Mouse (Mus musculus): ENCODE results near the gene Rnasek. TPM values are rescaled to one million over a fixed set of nuclear protein-coding genes. Genes with fewer than 3 reads are reported as not detected.

Gene Rnasek
- total and polyA plus RNA-seq, 2 experiments from 2014 or later: 85.4 to 610 TPM

- no peak overlapping the region for H3K9ac ChIP-seq (replicated peaks; ENCODE audit: low read length)
- H3K27me3 ChIP-seq (ENCODE audit: insufficient read depth, low read length): no peaks in the 10 kb centered on the region
- TF ChIP-seq CTCF (IDR thresholded peaks at IDR 0.05; ENCODE audit: low read depth): no peak
- no peak for DNase-seq (ENCODE audit: low spot score)
- H3K4me2 ChIP-seq (ENCODE audit: low read depth, low read length): no peak overlapping the region
- H3K4me3 ChIP-seq (ENCODE audit: low read length): no peak overlapping the region
- H3K27ac ChIP-seq: no peak overlapping the region
- H3K4me1 ChIP-seq (ENCODE audit: insufficient read depth, low read length): no peaks in the 10 kb centered on the region
- ATAC-seq: no peak
- H3K9me3 ChIP-seq (ENCODE audit: low read length): no peaks in the 10 kb centered on the region
- WGBS: 58% methylated on average over 11 of the region's 11 CpGs
- H3K36me3 ChIP-seq (ENCODE audit: insufficient read depth, low read length): no peaks in the 10 kb centered on the region
Observed at GRCm38 (mm10) chr11:70193354-70194285, 46.0 kb downstream of the Rnasek start.

- no peak for DNase-seq (ENCODE audit: low spot score)
- no peak for ATAC-seq
- no peak overlapping the region for H3K27ac ChIP-seq
- H3K9ac ChIP-seq (replicated peaks; ENCODE audit: low read length): no peak overlapping the region
- H3K4me3 ChIP-seq (ENCODE audit: low read length): no peak overlapping the region
- H3K4me2 ChIP-seq (ENCODE audit: low read depth, low read length): no peak overlapping the region
- no peaks in the 10 kb centered on the region for H3K27me3 ChIP-seq (ENCODE audit: insufficient read depth, low read length)
- no peaks in the 10 kb centered on the region for H3K36me3 ChIP-seq (ENCODE audit: insufficient read depth, low read length)
- H3K4me1 ChIP-seq (ENCODE audit: insufficient read depth, low read length): no peaks in the 10 kb centered on the region
- TF ChIP-seq CTCF (IDR thresholded peaks at IDR 0.05; ENCODE audit: low read depth): no peak
- H3K9me3 ChIP-seq (ENCODE audit: low read length): no peaks in the 10 kb centered on the region
- 88% methylated on average over 4 of the region's 4 CpGs for WGBS
Observed at GRCm38 (mm10) chr11:70192157-70192556, 47.5 kb downstream of the Rnasek start.

GRCm38 (mm10) chr11:70191188-70191587 is 48.5 kb downstream of the Rnasek start:
- Histone ChIP-seq H3K27ac (no peak overlapping the region), H3K27me3 (ENCODE audit: insufficient read depth, low read length) (no peaks in the 10 kb centered on the region), H3K4me3 (ENCODE audit: low read length) (no peak overlapping the region), H3K4me2 (ENCODE audit: low read depth, low read length) (no peak overlapping the region), H3K9me3 (ENCODE audit: low read length) (no peaks in the 10 kb centered on the region), H3K36me3 (ENCODE audit: insufficient read depth, low read length) (no peaks in the 10 kb centered on the region), H3K9ac (replicated peaks; ENCODE audit: low read length) (no peak overlapping the region), H3K4me1 (ENCODE audit: insufficient read depth, low read length) (no peaks in the 10 kb centered on the region)
- no peak for TF ChIP-seq CTCF (IDR thresholded peaks at IDR 0.05; ENCODE audit: low read depth)
- WGBS: 81% methylated on average over 6 of the region's 6 CpGs
- DNase-seq (ENCODE audit: low spot score) (no peak), ATAC-seq (no peak)

- 75% methylated on average over 28 of the region's 28 CpGs for WGBS
- Histone ChIP-seq H3K4me3 (ENCODE audit: low read length) (no peak overlapping the region), H3K36me3 (ENCODE audit: insufficient read depth, low read length) (no peaks in the 10 kb centered on the region), H3K4me2 (ENCODE audit: low read depth, low read length) (no peak overlapping the region), H3K4me1 (ENCODE audit: insufficient read depth, low read length) (no peaks in the 10 kb centered on the region), H3K27ac (no peak overlapping the region), H3K27me3 (ENCODE audit: insufficient read depth, low read length) (no peaks in the 10 kb centered on the region), H3K9ac (replicated peaks; ENCODE audit: low read length) (no peak overlapping the region), H3K9me3 (ENCODE audit: low read length) (no peaks in the 10 kb centered on the region)
- ATAC-seq (no peak), DNase-seq (ENCODE audit: low spot score) (no peak)
- TF ChIP-seq CTCF (IDR thresholded peaks at IDR 0.05; ENCODE audit: low read depth): no peak
Observed at GRCm38 (mm10) chr11:70189319-70190134, 50.1 kb downstream of the Rnasek start.

MicroRNAs encoded within 50 kb of the gene (microRNA counts, 519-probe panel; counts per million panel counts)
- microRNA mmu-miR-195 (not detected), microRNA mmu-miR-497 (1,999 counts per million, percentile 28 among the panel's probes with 10 or more counts)

Small RNA genes lying within 50 kb of the gene (microRNA-seq; reads per million reads assigned to microRNA genes)
- gene Mir195a (1,844 to 2,298 reads per million in 2 experiments), gene Mir497 (0 reads per million in 2 experiments), gene Mir497b (0 reads per million in 2 experiments)

Other genes with a start within 250 kb of the Rnasek start
- 175 and 209 TPM in 2 replicates for gene Gabarap, start 248.7 kb downstream of the Rnasek start, total RNA-seq (2014; rRNA removed)
- 548 and 563 TPM in 2 replicates for gene Gabarap, start 248.7 kb downstream of the Rnasek start, polyA plus RNA-seq (2015; fragmentation: Nextera tagmentation; extraction: Ambion mirVana)
- 34.3 and 47.9 TPM in 2 replicates for gene Phf23, start 244.1 kb downstream of the Rnasek start, total RNA-seq (2014; rRNA removed)
- 44.0 and 46.0 TPM in 2 replicates for gene Phf23, start 244.1 kb downstream of the Rnasek start, polyA plus RNA-seq (2015; fragmentation: Nextera tagmentation; extraction: Ambion mirVana)
- 20.9 and 37.3 TPM in 2 replicates for gene Dvl2, start 239.2 kb downstream of the Rnasek start, total RNA-seq (2014; rRNA removed)
- 18.1 and 19.3 TPM in 2 replicates for gene Dvl2, start 239.2 kb downstream of the Rnasek start, polyA plus RNA-seq (2015; fragmentation: Nextera tagmentation; extraction: Ambion mirVana)
- 44.4 and 47.2 TPM in 2 replicates for gene Acadvl, start 224.4 kb downstream of the Rnasek start, total RNA-seq (2014; rRNA removed)
- 65.2 and 75.2 TPM in 2 replicates for gene Acadvl, start 224.4 kb downstream of the Rnasek start, polyA plus RNA-seq (2015; fragmentation: Nextera tagmentation; extraction: Ambion mirVana)
- gene Dlg4, start 222.9 kb downstream of the Rnasek start, total RNA-seq (2014; rRNA removed): 209 and 225 TPM in 2 replicates
- 18.8 and 22.4 TPM in 2 replicates for gene Dlg4, start 222.9 kb downstream of the Rnasek start, polyA plus RNA-seq (2015; fragmentation: Nextera tagmentation; extraction: Ambion mirVana)
- 2.3 and 2.8 TPM in 2 replicates for gene Asgr1, start 185.8 kb downstream of the Rnasek start, total RNA-seq (2014; rRNA removed)
- 3.7 TPM in 2 replicates for gene Asgr1, start 185.8 kb downstream of the Rnasek start, polyA plus RNA-seq (2015; fragmentation: Nextera tagmentation; extraction: Ambion mirVana)
- gene Asgr2, start 147.2 kb downstream of the Rnasek start, total RNA-seq (2014; rRNA removed): not detected in 2 replicates
- not detected in 2 replicates for gene Asgr2, start 147.2 kb downstream of the Rnasek start, polyA plus RNA-seq (2015; fragmentation: Nextera tagmentation; extraction: Ambion mirVana)
- gene Mgl2, start 109.5 kb downstream of the Rnasek start, total RNA-seq (2014; rRNA removed): not detected in 2 replicates
- gene Mgl2, start 109.5 kb downstream of the Rnasek start, polyA plus RNA-seq (2015; fragmentation: Nextera tagmentation; extraction: Ambion mirVana): 1.1 and 1.6 TPM in 2 replicates
- gene Clec10a, start 83.6 kb downstream of the Rnasek start, total RNA-seq (2014; rRNA removed): 1.7 TPM in 1 of 2 replicates, not detected in the other
- gene Clec10a, start 83.6 kb downstream of the Rnasek start, polyA plus RNA-seq (2015; fragmentation: Nextera tagmentation; extraction: Ambion mirVana): 1.3 and 1.6 TPM in 2 replicates
- gene Slc16a11, start 27.1 kb downstream of the Rnasek start, total RNA-seq (2014; rRNA removed): 13.4 and 23.7 TPM in 2 replicates
- gene Slc16a11, start 27.1 kb downstream of the Rnasek start, polyA plus RNA-seq (2015; fragmentation: Nextera tagmentation; extraction: Ambion mirVana): 12.9 and 14.3 TPM in 2 replicates
- 15.3 and 17.2 TPM in 2 replicates for gene Slc16a13, start 18.8 kb downstream of the Rnasek start, total RNA-seq (2014; rRNA removed)
- gene Slc16a13, start 18.8 kb downstream of the Rnasek start, polyA plus RNA-seq (2015; fragmentation: Nextera tagmentation; extraction: Ambion mirVana): 9.4 and 10.8 TPM in 2 replicates
- gene Bcl6b, start 10.0 kb downstream of the Rnasek start, total RNA-seq (2014; rRNA removed): 4.9 and 5.0 TPM in 2 replicates
- 2.4 and 2.7 TPM in 2 replicates for gene Bcl6b, start 10.0 kb downstream of the Rnasek start, polyA plus RNA-seq (2015; fragmentation: Nextera tagmentation; extraction: Ambion mirVana)
- gene 0610010K14Rik, start 1.9 kb downstream of the Rnasek start, total RNA-seq (2014; rRNA removed): 61.6 and 96.0 TPM in 2 replicates
- 172 and 185 TPM in 2 replicates for gene 0610010K14Rik, start 1.9 kb downstream of the Rnasek start, polyA plus RNA-seq (2015; fragmentation: Nextera tagmentation; extraction: Ambion mirVana)
- 1.9 and 2.8 TPM in 2 replicates for gene Gm21988, start within 50 bp of the Rnasek start, total RNA-seq (2014; rRNA removed)
- gene Gm21988, start within 50 bp of the Rnasek start, polyA plus RNA-seq (2015; fragmentation: Nextera tagmentation; extraction: Ambion mirVana): 14.2 and 15.2 TPM in 2 replicates
- 0.16 and 0.36 TPM in 2 replicates for gene Alox12, start 15.5 kb upstream of the Rnasek start, total RNA-seq (2014; rRNA removed)
- gene Alox12, start 15.5 kb upstream of the Rnasek start, polyA plus RNA-seq (2015; fragmentation: Nextera tagmentation; extraction: Ambion mirVana): 0.32 and 0.49 TPM in 2 replicates
- not detected in 2 replicates for gene Alox12e, start 82.8 kb upstream of the Rnasek start, total RNA-seq (2014; rRNA removed)
- gene Alox12e, start 82.8 kb upstream of the Rnasek start, polyA plus RNA-seq (2015; fragmentation: Nextera tagmentation; extraction: Ambion mirVana): 0.08 and 0.09 TPM in 2 replicates
- not detected in 2 replicates for gene Alox15, start 112.2 kb upstream of the Rnasek start, total RNA-seq (2014; rRNA removed)
- 0.09 TPM in 1 of 2 replicates, not detected in the other for gene Alox15, start 112.2 kb upstream of the Rnasek start, polyA plus RNA-seq (2015; fragmentation: Nextera tagmentation; extraction: Ambion mirVana)
- 33.7 and 57.5 TPM in 2 replicates for gene Pelp1, start 170.2 kb upstream of the Rnasek start, total RNA-seq (2014; rRNA removed)
- 23.6 and 25.5 TPM in 2 replicates for gene Pelp1, start 170.2 kb upstream of the Rnasek start, polyA plus RNA-seq (2015; fragmentation: Nextera tagmentation; extraction: Ambion mirVana)
- gene Arrb2, start 192.8 kb upstream of the Rnasek start, total RNA-seq (2014; rRNA removed): 83.3 and 106 TPM in 2 replicates
- gene Arrb2, start 192.8 kb upstream of the Rnasek start, polyA plus RNA-seq (2015; fragmentation: Nextera tagmentation; extraction: Ambion mirVana): 51.9 and 56.3 TPM in 2 replicates
- gene Med11, start 212.1 kb upstream of the Rnasek start, total RNA-seq (2014; rRNA removed): 22.9 and 23.7 TPM in 2 replicates
- gene Med11, start 212.1 kb upstream of the Rnasek start, polyA plus RNA-seq (2015; fragmentation: Nextera tagmentation; extraction: Ambion mirVana): 29.3 and 30.5 TPM in 2 replicates
- gene Zmynd15, start 219.6 kb upstream of the Rnasek start, total RNA-seq (2014; rRNA removed): 0.11 and 1.2 TPM in 2 replicates
- 0.39 and 0.96 TPM in 2 replicates for gene Zmynd15, start 219.6 kb upstream of the Rnasek start, polyA plus RNA-seq (2015; fragmentation: Nextera tagmentation; extraction: Ambion mirVana)
- 2.8 and 3.3 TPM in 2 replicates for gene Cxcl16, start 220.1 kb upstream of the Rnasek start, total RNA-seq (2014; rRNA removed)
- 3.4 and 4.1 TPM in 2 replicates for gene Cxcl16, start 220.1 kb upstream of the Rnasek start, polyA plus RNA-seq (2015; fragmentation: Nextera tagmentation; extraction: Ambion mirVana)

Data from hindbrain, postnatal 0 days (tissue).